Mouse (Mus musculus): Measurements from ENCODE around the gene Trpm1.

DNA sequence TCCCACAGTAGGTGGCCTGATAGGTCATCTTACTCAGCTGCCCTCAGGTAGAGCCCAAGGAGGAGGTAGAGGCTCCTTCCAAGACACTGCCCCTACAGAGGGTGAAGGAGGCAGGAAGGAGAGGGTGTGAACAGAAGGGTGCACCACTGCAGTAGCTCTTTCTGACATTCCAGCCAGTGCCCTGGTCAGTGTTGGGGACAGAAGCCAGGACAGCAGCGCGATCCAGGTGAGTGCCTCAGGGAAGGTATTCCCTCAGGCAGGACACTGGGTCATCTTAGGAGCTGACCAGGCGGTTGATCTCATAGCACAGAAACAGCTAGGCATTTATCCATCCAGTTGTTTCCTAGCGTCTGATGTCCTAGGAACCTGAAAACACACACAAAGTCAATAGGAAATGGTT lies 1.6 kb downstream of the Trpm1 start:
- TF ChIP-seq EP300 (optimal IDR thresholded peaks at IDR 0.05) (no peak), CTCF (IDR thresholded peaks at IDR 0.05; ENCODE audit: low read depth) (no peak)

Measured in stomach, postnatal 0 days (tissue).